Mouse (Mus musculus): ENCODE measurements at regions not wholly inside any gene's neighbourhood (a gene's known extent, or its start where the extent isn't known, plus 50 kb on each side); places are given as distances from the start of the nearest gene placed in this dataset.

DNA sequence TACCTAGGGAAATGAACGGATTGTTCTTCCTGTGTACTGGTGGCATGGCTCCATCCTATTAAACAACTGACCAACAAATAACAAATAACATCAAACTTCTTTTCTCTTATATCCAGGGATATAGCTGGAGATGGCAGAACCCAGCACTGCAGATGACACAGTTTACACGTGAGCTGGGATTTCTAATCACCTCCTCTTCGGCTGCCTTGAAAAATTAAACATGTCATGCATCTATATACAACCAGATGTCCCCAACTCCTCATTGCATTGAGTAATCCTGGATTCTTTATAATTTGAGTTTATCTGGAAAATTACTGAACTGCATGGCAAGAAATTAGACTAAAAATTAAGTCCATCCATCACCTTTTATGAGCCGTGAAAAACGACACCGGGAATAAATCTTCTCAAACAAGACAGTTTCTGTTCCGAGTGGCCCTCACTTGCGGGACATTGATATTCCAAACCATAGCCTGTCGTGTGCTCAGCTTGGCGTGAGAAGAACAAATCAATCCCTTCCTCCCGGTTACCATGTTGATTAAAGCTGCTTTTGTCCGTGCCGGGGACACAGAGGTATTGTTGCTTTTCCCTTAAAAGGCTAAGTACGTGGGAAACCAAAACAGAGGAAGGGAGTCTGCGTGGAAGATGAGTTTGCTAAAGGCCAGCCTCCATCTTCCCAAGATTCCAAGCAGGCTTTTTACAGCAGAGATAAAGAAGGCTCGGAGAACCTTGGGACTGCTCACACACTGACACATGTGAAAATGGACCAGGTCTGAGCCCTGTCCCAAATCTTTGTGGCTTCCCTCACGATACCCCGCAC, 92.8 kb upstream of the Spon1 start:
- TF ChIP-seq CTCF (IDR thresholded peaks at IDR 0.05; ENCODE audit: extremely low read depth, insufficient read depth, low read length) (no peak), POLR2A (IDR thresholded peaks at IDR 0.05; ENCODE audit: extremely low read depth, insufficient read depth, low read length) (no peak)

Data from cortical plate, adult 2 months (tissue).